Mouse (Mus musculus): ENCODE data around the gene Tmem45b. TPM values are rescaled to one million over a fixed set of nuclear protein-coding genes. Genes with fewer than 3 reads are reported as not detected.

The Tmem45b gene
- polyA plus RNA-seq, 1 experiment from 2014 or later: not detected

- 73% methylated on average over 7 of the region's 7 CpGs for WGBS (ENCODE audit: insufficient replicate concordance)
- H3K36me3 ChIP-seq: no peaks in the 10 kb centered on the region
- H3K4me1 ChIP-seq (replicated peaks): no peaks in the 10 kb centered on the region
- no peak for ATAC-seq (ENCODE audit: low read depth)
- H3K27ac ChIP-seq: no peak overlapping the region
- H3K27me3 ChIP-seq: no peaks in the 10 kb centered on the region
- H3K9ac ChIP-seq: no peak overlapping the region
- H3K9me3 ChIP-seq (replicated peaks): no peaks in the 10 kb centered on the region
- no peak overlapping the region for H3K4me3 ChIP-seq (replicated peaks)
- H3K4me2 ChIP-seq: no peak overlapping the region
- no peak for DNase-seq
These were observed 26.4 kb downstream of the Tmem45b start for GRCm38 (mm10) chr9:31437861-31438260.

- Histone ChIP-seq H3K4me1 (replicated peaks) (no peaks in the 10 kb centered on the region), H3K27me3 (no peaks in the 10 kb centered on the region), H3K4me3 (replicated peaks) (no peak overlapping the region), H3K9ac (no peak overlapping the region), H3K27ac (no peak overlapping the region), H3K4me2 (no peak overlapping the region), H3K36me3 (no peaks in the 10 kb centered on the region), H3K9me3 (replicated peaks) (no peaks in the 10 kb centered on the region)
- DNase-seq: no peak
- ATAC-seq (ENCODE audit: low read depth): no peak
- WGBS (ENCODE audit: insufficient replicate concordance): 60% methylated on average over 8 of the region's 8 CpGs
These were observed 28.8 kb downstream of the Tmem45b start for GRCm38 (mm10) chr9:31435415-31435814.

GRCm38 (mm10) chr9:31433431-31433830 is 30.8 kb downstream of the Tmem45b start:
- H3K9me3 ChIP-seq (replicated peaks): no peaks in the 10 kb centered on the region
- H3K9ac ChIP-seq: no peak overlapping the region
- H3K27ac ChIP-seq: no peak overlapping the region
- H3K4me1 ChIP-seq (replicated peaks): no peaks in the 10 kb centered on the region
- DNase-seq (no peak), ATAC-seq (ENCODE audit: low read depth) (no peak)
- no peak overlapping the region for H3K4me2 ChIP-seq
- WGBS (ENCODE audit: insufficient replicate concordance): 55% methylated on average over 3 of the region's 3 CpGs
- no peaks in the 10 kb centered on the region for H3K36me3 ChIP-seq
- H3K27me3 ChIP-seq: no peaks in the 10 kb centered on the region
- no peak overlapping the region for H3K4me3 ChIP-seq (replicated peaks)

GRCm38 (mm10) chr9:31432336-31432975 is 31.8 kb downstream of the Tmem45b start:
- Histone ChIP-seq H3K27me3 (no peaks in the 10 kb centered on the region), H3K9ac (no peak overlapping the region), H3K4me3 (replicated peaks) (no peak overlapping the region), H3K27ac (no peak overlapping the region), H3K4me2 (no peak overlapping the region), H3K9me3 (replicated peaks) (no peaks in the 10 kb centered on the region), H3K36me3 (no peaks in the 10 kb centered on the region), H3K4me1 (replicated peaks) (no peaks in the 10 kb centered on the region)
- DNase-seq: no peak
- 64% methylated on average over 7 of the region's 7 CpGs for whole genome bisulfite sequencing (ENCODE audit: insufficient replicate concordance)
- ATAC-seq (ENCODE audit: low read depth): no peak

- H3K4me1 ChIP-seq (replicated peaks): no peaks in the 10 kb centered on the region
- H3K4me3 ChIP-seq (replicated peaks): no peak overlapping the region
- DNase-seq (no peak), ATAC-seq (ENCODE audit: low read depth) (no peak)
- H3K27ac ChIP-seq: no peak overlapping the region
- no peaks in the 10 kb centered on the region for H3K27me3 ChIP-seq
- H3K9ac ChIP-seq: no peak overlapping the region
- WGBS (ENCODE audit: insufficient replicate concordance): 70% methylated on average over 5 of the region's 5 CpGs
- H3K4me2 ChIP-seq: no peak overlapping the region
- H3K36me3 ChIP-seq: no peaks in the 10 kb centered on the region
- H3K9me3 ChIP-seq (replicated peaks): no peaks in the 10 kb centered on the region
These were observed 32.5 kb downstream of the Tmem45b start for GRCm38 (mm10) chr9:31431751-31432150.

- no peaks in the 10 kb centered on the region for H3K4me1 ChIP-seq (replicated peaks)
- H3K4me2 ChIP-seq: no peak overlapping the region
- no peaks in the 10 kb centered on the region for H3K36me3 ChIP-seq
- no peaks in the 10 kb centered on the region for H3K27me3 ChIP-seq
- no peak overlapping the region for H3K9ac ChIP-seq
- no peak for DNase-seq
- H3K4me3 ChIP-seq (replicated peaks): no peak overlapping the region
- ATAC-seq (ENCODE audit: low read depth): no peak
- H3K27ac ChIP-seq: no peak overlapping the region
- 58% methylated on average over 9 of the region's 9 CpGs for WGBS (ENCODE audit: insufficient replicate concordance)
- H3K9me3 ChIP-seq (replicated peaks): no peaks in the 10 kb centered on the region
These were observed 34.3 kb downstream of the Tmem45b start for GRCm38 (mm10) chr9:31430011-31430410.

- 73% methylated on average over 7 of the region's 7 CpGs for WGBS (ENCODE audit: insufficient replicate concordance)
- Histone ChIP-seq H3K36me3 (no peaks in the 10 kb centered on the region), H3K4me3 (replicated peaks) (no peak overlapping the region), H3K9ac (no peak overlapping the region), H3K4me1 (replicated peaks) (peaks cover 8% of the 10 kb centered on the region), H3K9me3 (replicated peaks) (no peaks in the 10 kb centered on the region), H3K27me3 (no peaks in the 10 kb centered on the region), H3K27ac (no peak overlapping the region), H3K4me2 (no peak overlapping the region)
- ATAC-seq (ENCODE audit: low read depth) (no peak), DNase-seq (no peak)
These were observed 35.3 kb downstream of the Tmem45b start for GRCm38 (mm10) chr9:31428971-31429370.

GRCm38 (mm10) chr9:31422143-31422542 is 42.1 kb downstream of the Tmem45b start:
- peaks cover 43% of the 10 kb centered on the region for H3K36me3 ChIP-seq
- peak overlapping the region; percentile 43 for H3K27ac ChIP-seq
- H3K9ac ChIP-seq: peak overlapping the region; percentile 15; the same call in 1 of the 2 replicates
- H3K4me1 ChIP-seq (replicated peaks): peaks cover 28% of the 10 kb centered on the region
- H3K4me3 ChIP-seq (replicated peaks): no peak overlapping the region
- H3K27me3 ChIP-seq: no peaks in the 10 kb centered on the region
- DNase-seq (peak; percentile 34), ATAC-seq (ENCODE audit: low read depth) (peak; percentile 98)
- 40% methylated on average over 5 of the region's 5 CpGs for WGBS (ENCODE audit: insufficient replicate concordance)
- H3K4me2 ChIP-seq: peak overlapping the region; percentile 39
- H3K9me3 ChIP-seq (replicated peaks): no peaks in the 10 kb centered on the region

- 71% methylated on average over 1 of the region's 1 CpGs for WGBS (ENCODE audit: insufficient replicate concordance)
- Histone ChIP-seq H3K27ac (no peak overlapping the region), H3K9me3 (replicated peaks) (no peaks in the 10 kb centered on the region), H3K9ac (no peak overlapping the region), H3K4me3 (replicated peaks) (no peak overlapping the region), H3K4me1 (replicated peaks) (peaks cover 19% of the 10 kb centered on the region), H3K36me3 (peaks cover 72% of the 10 kb centered on the region), H3K27me3 (no peaks in the 10 kb centered on the region), H3K4me2 (no peak overlapping the region)
- DNase-seq (no peak), ATAC-seq (ENCODE audit: low read depth) (no peak)
These were observed 45.4 kb downstream of the Tmem45b start for GRCm38 (mm10) chr9:31418821-31419220.

GRCm38 (mm10) chr9:31412165-31412564 is 52.1 kb downstream of the Tmem45b start:
- ATAC-seq (ENCODE audit: low read depth) (no peak), DNase-seq (no peak)
- Histone ChIP-seq H3K4me2 (no peak overlapping the region), H3K27ac (no peak overlapping the region), H3K4me1 (replicated peaks) (no peaks in the 10 kb centered on the region), H3K36me3 (peaks cover 91% of the 10 kb centered on the region), H3K27me3 (no peaks in the 10 kb centered on the region), H3K9me3 (replicated peaks) (no peaks in the 10 kb centered on the region), H3K9ac (no peak overlapping the region), H3K4me3 (replicated peaks) (no peak overlapping the region)
- WGBS (ENCODE audit: insufficient replicate concordance): 71% methylated on average over 4 of the region's 4 CpGs

GRCm38 (mm10) chr9:31405217-31405616 is 59.0 kb downstream of the Tmem45b start:
- Histone ChIP-seq H3K9me3 (replicated peaks) (no peaks in the 10 kb centered on the region), H3K27me3 (no peaks in the 10 kb centered on the region), H3K4me3 (replicated peaks) (no peak overlapping the region), H3K4me1 (replicated peaks) (no peaks in the 10 kb centered on the region), H3K27ac (no peak overlapping the region), H3K4me2 (no peak overlapping the region), H3K9ac (no peak overlapping the region), H3K36me3 (peaks cover 88% of the 10 kb centered on the region)
- ATAC-seq (ENCODE audit: low read depth) (no peak), DNase-seq (no peak)
- WGBS (ENCODE audit: insufficient replicate concordance): 63% methylated on average over 6 of the region's 6 CpGs

GRCm38 (mm10) chr9:31404311-31404710 is 60.0 kb downstream of the Tmem45b start:
- WGBS (ENCODE audit: insufficient replicate concordance): 71% methylated on average over 2 of the region's 2 CpGs
- H3K27me3 ChIP-seq: no peaks in the 10 kb centered on the region
- H3K4me1 ChIP-seq (replicated peaks): no peaks in the 10 kb centered on the region
- H3K27ac ChIP-seq: no peak overlapping the region
- no peak overlapping the region for H3K9ac ChIP-seq
- DNase-seq (no peak), ATAC-seq (ENCODE audit: low read depth) (no peak)
- H3K4me3 ChIP-seq (replicated peaks): no peak overlapping the region
- H3K4me2 ChIP-seq: no peak overlapping the region
- no peaks in the 10 kb centered on the region for H3K9me3 ChIP-seq (replicated peaks)
- H3K36me3 ChIP-seq: peaks cover 86% of the 10 kb centered on the region

Data from liver, embryonic 13.5 days (tissue).